Mouse (Mus musculus) gonadal fat pad, adult 2 months (tissue): ENCODE measurements around the gene Vmn1r35. TPM values are rescaled to one million over a fixed set of nuclear protein-coding genes. Genes with fewer than 3 reads are reported as not detected.
"Not testable (repeated sequence)": the region's sequence is repeated elsewhere in the genome, so short reads cannot be mapped to it uniquely, and the experiment has no call there.

Source experiments
- DNase-seq: peaks from one replicate; pipeline ENCODE4 v3.0.0-alpha.2; 2012; ENCODE audit warnings: low read depth
- polyA plus RNA-seq: library from polyadenylated mRNA; depleted of rRNA; stranded (reverse); fragments of >200 nt; gene quantifications from 2 replicates; pipeline ENCODE4 v1.2.3, GENCODE M21; 2012; rRNA removed

Gene Vmn1r35
- not detected in 2 replicates for polyA plus RNA-seq

- no peak for DNase-seq
Observed at GRCm38 (mm10) chr6:66685806-66686205, at the start of gene Vmn1r35. Gene Vmn1r35, minus strand, starts transcription at chr6:66685906.

- DNase-seq, result not testable (repeated sequence)
Observed at GRCm38 (mm10) chr6:66729082-66729481, 43.4 kb upstream of the Vmn1r35 start, which contains the start of gene Vmn1r37. Gene Vmn1r37, plus strand, starts transcription at chr6:66729382.

GRCm38 (mm10) chr6:66719068-66719467 is 33.4 kb upstream of the Vmn1r35 start, which contains the start of gene Vmn1r36:
Gene Vmn1r36, minus strand, starts transcription at chr6:66719168.
- DNase-seq, result not testable (repeated sequence)

- DNase-seq, result no peak
Observed at GRCm38 (mm10) chr6:66713854-66714253, 28.1 kb upstream of the Vmn1r35 start.

- no peak for DNase-seq
Observed at GRCm38 (mm10) chr6:66708901-66709300, 23.2 kb upstream of the Vmn1r35 start.

GRCm38 (mm10) chr6:66643779-66644178 is 41.9 kb downstream of the Vmn1r35 start, which contains the start of gene Vmn1r34:
Gene Vmn1r34, minus strand, starts transcription at chr6:66643879.
- DNase-seq, result no peak

Other genes starting within 250 kb of the Vmn1r35 start
- gene Mad2l1, start 150.5 kb downstream of the Vmn1r35 start, polyA plus RNA-seq, result 4.1 and 6.0 TPM in 2 replicates
- not detected in 2 replicates for gene Vmn1r32, start 125.8 kb downstream of the Vmn1r35 start, polyA plus RNA-seq
- gene Vmn1r33, start 67.6 kb downstream of the Vmn1r35 start, polyA plus RNA-seq, result not detected in 2 replicates
- not detected in 2 replicates for gene Vmn1r34, start 42.0 kb downstream of the Vmn1r35 start, polyA plus RNA-seq
- gene Vmn1r36, start 33.3 kb upstream of the Vmn1r35 start, polyA plus RNA-seq, result not detected in 2 replicates
- not detected in 2 replicates for gene Vmn1r37, start 43.5 kb upstream of the Vmn1r35 start, polyA plus RNA-seq
- gene Vmn1r38, start 96.7 kb upstream of the Vmn1r35 start, polyA plus RNA-seq, result not detected in 2 replicates
- not detected in 2 replicates for gene Vmn1r39, start 124.7 kb upstream of the Vmn1r35 start, polyA plus RNA-seq
- 32.4 and 46.7 TPM in 2 replicates for gene Gng12, start 210.5 kb upstream of the Vmn1r35 start, polyA plus RNA-seq